Mouse (Mus musculus): ENCODE measurements around the gene Fip1l1.

The Fip1l1 gene

DNA sequence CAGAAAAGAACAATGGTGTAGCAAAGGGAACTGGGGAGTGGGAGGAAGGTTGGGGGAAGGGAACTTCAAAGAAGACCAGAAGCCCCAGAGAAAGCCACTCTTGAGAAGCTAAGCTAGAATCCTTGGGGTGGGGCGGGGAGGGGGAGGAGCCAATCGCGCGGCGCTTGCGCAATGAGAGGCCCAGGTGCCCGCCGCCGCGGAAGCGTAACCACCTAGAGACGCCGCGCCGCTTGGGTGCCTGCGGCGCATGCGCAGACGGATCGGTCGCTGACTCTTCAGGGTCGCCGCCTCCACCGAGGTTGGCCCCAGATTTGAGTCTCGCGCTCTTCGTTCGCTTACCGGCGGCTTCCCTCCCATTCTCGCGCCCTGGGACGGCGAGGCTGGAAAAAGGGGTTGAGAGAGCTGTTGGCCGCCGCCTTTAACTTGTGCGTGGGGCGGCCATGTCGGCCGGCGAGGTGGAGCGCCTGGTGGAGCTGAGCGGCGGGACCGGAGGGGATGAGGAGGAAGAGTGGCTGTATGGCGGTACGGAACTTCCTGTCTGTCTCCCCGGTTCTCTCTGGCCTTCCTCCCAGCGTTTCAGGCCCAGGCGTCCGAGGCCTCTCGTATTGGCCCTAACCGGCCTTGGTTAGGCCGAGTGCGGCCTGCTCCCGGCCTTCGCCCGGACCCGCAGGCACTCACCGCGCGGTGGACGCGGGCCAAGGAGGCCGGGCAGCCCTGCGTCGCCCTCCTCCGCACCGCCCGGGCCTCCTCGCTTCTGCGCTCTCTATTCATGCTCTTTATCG, at the start of gene Fip1l1:
Fip1l1 (plus strand) TSS at position 210 of the 782 bp plus-strand sequence.
- peak; percentile 85 to 86 for DNase-seq (ENCODE audit: low spot score in 2 of 2)

DNA sequence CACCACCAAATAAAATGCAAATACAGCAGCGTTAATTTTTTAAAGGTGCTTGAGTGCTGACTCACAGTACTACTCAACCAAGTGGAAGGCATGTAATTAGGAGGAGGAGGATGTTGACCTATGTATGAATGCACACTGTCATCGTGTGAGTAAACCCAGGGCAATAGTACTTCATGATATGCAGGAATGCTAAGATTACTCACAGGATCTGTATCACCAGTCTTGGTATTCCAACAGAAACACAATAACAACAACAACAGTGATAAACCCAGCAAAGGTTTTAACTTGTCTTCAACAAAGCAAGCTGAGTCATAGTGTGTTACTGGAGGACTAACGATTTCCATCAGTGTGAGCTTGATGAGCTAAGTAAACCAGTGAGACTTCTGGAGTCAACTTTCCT, 42.5 kb upstream of the Fip1l1 start:
- DNase-seq (ENCODE audit: low spot score in 2 of 2) = no peak

DNA sequence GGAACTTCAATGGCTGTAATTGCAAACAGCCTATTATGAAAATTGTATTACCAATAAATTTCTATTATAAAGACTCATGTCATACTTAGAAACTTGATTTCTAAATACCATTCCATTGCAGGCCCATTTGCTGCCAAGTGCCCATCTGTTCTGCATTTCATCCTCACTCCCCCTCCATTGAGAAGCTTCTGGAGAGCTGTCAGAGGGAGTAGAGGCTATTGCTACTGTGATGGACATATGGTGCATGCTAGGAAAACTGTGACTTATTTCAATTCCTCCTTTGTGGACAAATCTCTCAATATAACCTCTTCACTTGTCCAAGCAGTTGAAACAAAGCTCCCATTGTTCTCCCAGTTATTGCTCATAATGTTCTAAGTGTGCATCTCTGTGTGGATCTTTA, 23.6 kb upstream of the Fip1l1 start:
- no peak for DNase-seq (ENCODE audit: low spot score in 2 of 2)

DNA sequence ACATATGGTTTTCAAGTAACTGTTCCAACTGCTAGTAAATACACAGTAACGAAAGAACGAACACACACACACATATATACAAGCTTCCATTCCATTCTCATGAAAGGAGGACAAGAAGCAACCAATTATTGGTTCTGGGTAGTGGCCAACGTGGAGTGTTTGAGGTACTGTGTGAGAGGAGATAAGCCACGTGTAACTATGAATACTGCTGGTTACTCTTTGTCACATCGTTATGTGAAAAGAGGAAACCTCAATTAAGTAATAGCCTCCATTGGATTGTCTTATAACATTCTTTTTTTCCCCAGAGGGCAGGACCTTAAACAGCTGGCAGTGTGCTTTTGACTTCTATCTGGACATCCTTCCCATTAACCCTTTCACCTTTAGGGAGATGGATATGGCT, 8.2 kb upstream of the Fip1l1 start:
- no peak for DNase-seq (ENCODE audit: low spot score in 2 of 2)

- DNase-seq (ENCODE audit: low spot score in 2 of 2) = peak in 1 of 2 experiments; percentile 5
Measured at GRCm38 (mm10) chr5:74530785-74531184, 4.5 kb upstream of the Fip1l1 start.

DNA sequence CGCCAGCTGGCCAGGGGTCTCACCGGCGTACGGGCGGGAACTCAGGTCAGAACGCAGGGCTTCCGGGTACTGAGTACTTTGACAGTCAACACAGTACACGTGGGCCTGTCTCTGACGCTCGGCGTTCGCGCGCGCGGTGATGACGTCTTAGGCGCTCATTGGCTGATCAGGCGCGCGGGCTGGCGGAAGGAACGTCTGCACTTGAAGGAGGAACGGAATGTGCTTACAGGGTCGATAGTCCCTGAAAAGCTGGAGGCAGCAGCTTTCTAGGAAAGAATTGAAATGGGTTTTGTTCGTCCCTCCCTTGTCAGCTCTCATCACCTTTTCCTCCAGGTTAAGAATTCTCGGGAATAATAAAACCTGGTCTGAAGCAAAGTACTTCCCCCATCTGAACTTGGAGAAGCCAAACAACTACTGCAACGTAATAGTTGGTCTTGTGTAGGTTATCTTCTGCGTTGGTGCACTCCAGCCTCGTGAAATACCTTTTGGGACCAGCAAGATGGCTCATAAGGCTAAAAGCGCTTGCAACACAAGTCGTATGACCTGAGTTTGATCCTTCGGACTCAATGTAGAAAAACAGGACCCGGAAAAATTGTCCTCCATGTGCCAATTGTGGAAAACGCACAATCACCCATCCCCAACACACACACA, 3.5 kb upstream of the Fip1l1 start, which contains the start of gene Scfd2:
Scfd2 (minus strand) TSS at position 130 of the 651 bp plus-strand sequence.
- DNase-seq (ENCODE audit: low spot score in 2 of 2) = peak; percentile 94 to 95

DNA sequence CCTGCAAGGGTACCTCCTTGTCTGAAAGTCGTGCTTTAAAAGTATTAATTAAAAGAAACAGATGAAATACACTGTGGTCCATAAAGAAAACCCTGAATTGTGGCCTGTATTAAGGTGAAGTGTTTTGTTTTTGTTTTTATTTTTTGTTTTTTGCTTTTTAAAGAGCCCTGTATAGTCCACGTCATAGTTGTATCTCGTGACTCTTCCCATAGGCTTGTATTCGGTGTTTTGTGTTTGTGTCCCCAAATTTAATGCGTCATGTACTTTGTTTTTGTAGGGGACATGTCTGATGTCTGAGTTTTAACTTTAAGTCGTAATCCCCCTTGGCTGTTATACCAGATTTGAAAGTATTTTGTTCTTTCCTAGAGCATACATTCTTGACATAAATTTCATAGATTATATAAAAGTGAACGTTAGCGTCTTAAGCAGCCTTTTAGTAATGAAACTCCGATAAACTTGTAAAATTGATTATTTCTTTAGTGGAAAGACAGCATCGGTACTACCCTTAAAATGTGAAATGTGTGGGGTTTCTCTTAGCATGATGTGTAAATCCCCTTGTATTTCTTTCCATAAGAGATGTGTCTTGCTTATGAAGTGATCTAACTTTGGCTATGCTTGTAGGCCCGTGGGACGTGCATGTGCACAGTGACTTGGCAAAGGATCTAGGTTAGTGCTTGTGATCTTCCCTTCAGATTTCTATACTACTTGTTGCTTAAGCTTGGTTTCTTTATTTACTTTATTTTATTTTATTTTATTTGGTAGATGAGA, 1.1 kb downstream of the Fip1l1 start:
- DNase-seq (ENCODE audit: low spot score in 2 of 2) = no peak

DNA sequence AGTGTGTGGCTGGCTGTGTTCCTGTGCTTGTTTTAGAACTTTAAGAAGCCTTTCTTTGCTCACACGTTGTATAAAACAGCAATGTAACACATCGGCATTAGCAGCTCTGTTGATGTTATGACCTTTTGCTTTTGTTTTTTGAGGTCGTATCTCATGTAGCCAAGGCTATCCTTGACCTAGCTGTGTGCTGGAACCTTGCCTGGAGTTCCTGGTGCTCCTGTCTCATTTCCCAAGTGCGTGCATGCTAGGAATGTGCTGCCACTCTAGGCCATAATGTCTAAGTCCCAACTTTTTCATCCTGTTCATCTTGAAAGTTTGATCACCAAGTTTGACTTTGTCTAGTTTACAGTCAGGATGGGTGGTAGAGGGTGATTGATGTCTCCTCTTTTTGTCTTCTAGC, 10.4 kb downstream of the Fip1l1 start:
- DNase-seq (ENCODE audit: low spot score in 2 of 2) = no peak

GRCm38 (mm10) chr5:74549566-74549965, 14.3 kb downstream of the Fip1l1 start:
- no peak for DNase-seq (ENCODE audit: low spot score in 2 of 2)

DNA sequence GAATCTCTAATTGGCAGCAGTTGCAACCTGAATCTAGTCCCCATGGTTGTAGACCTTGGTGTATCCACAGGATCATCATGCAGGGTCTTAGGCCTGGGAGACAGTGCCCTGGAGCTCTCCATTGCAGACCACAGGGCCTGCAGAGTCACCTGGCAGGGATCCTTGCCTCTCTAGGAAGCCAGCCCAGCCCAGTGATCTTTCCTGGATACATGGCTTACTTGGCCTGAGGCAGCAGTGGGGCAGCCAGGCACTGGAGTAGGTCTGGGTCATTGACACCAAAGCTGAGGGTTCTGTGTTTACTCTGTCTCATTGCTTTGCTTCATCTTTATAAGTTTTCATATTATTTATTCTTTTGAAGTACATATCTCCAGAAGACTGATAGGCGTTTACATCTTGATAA, 25.9 kb downstream of the Fip1l1 start:
- no peak for DNase-seq (ENCODE audit: low spot score in 2 of 2)

DNA sequence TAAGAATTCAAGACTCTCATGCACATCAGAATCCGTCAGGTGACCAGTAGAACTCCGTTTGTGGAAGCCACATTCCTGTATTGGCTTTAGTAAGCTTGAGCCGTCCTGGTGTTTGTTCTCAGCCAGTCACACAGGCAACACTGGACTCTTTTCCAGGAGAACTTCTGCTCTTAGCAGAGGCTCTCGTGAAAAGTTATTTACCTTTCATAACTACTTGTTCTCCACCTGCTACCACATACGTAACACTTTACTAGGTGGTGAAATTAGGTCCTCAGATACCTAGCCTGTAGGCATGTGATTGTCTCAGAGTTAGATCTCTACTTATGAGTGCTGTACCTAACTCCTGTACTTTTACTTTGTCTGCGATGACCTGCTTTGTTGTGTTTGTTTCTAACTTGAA, 36.5 kb downstream of the Fip1l1 start:
- DNase-seq (ENCODE audit: low spot score in 2 of 2) = no peak

- no peak for DNase-seq (ENCODE audit: low spot score in 2 of 2)
Measured at GRCm38 (mm10) chr5:74589133-74589532, 53.9 kb downstream of the Fip1l1 start.

DNA sequence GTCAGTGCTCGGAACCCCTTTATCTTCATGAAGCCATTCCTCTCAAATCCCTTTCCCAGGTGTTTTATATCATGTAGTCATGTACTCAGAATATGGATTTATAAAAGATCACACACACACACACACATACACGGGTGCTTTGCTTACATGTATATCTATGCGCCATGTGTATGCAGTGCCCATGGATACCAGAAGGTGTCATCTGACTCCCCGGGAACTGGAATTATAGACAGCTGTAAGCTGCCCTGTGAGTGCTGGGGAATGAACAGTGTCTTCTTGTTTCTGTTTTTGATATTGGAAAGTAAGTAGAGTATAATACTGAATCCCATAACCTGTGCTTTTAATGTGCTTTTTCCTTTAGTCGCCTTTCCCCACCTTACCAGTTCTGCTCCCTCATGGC, 56.2 kb downstream of the Fip1l1 start:
- DNase-seq (ENCODE audit: low spot score in 2 of 2) = no peak

- no peak for DNase-seq (ENCODE audit: low spot score in 2 of 2)
Measured at GRCm38 (mm10) chr5:74593147-74593546, 57.9 kb downstream of the Fip1l1 start.

DNA sequence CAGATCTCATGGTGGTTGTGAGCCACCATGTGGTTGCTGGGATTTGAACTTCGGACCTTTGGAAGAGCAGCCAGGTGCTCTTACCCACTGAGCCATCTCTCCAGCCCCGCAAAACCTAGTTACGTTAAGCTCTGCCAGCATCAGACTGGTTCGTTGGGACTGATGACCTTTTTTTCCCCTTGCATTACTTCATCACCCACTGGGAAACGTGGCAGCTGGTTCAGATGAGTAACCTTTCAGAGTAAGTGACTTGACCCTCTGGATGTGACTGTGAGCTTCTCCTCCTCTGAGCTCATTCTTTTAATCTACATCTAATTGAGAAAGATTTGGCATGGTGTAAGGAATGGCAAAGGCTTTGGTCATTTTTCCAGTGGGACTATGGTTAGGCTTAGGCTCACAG, 64.8 kb downstream of the Fip1l1 start:
- DNase-seq (ENCODE audit: low spot score in 2 of 2) = no peak

GRCm38 (mm10) chr5:74601171-74601570, 65.9 kb downstream of the Fip1l1 start:
- no peak for DNase-seq (ENCODE audit: low spot score in 2 of 2)

DNA sequence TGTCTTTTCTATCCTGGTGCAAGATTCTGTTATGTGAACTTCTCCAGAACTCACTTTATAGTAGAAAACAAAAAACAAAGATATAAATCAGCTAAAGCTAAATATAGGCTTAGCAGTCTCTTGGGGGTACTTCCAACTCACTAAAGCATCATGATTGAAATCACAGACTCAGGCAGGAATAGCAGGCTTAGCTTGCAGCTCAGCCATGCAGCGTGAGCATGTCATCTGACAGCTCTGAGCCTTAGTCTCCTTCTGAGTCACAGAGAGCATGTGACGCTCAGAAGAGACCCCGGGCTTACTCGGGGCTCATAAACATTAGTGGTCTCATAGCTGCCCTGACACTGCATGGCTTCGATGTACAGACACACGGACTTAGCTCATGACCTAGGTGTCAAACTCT, 66.7 kb downstream of the Fip1l1 start:
- DNase-seq (ENCODE audit: low spot score in 2 of 2) = no peak

GRCm38 (mm10) chr5:74602371-74602770, 67.1 kb downstream of the Fip1l1 start:
- DNase-seq (ENCODE audit: low spot score in 2 of 2) = no peak

- DNase-seq (ENCODE audit: low spot score in 2 of 2) = no peak
Measured at GRCm38 (mm10) chr5:74603306-74603705, 68.1 kb downstream of the Fip1l1 start.

DNA sequence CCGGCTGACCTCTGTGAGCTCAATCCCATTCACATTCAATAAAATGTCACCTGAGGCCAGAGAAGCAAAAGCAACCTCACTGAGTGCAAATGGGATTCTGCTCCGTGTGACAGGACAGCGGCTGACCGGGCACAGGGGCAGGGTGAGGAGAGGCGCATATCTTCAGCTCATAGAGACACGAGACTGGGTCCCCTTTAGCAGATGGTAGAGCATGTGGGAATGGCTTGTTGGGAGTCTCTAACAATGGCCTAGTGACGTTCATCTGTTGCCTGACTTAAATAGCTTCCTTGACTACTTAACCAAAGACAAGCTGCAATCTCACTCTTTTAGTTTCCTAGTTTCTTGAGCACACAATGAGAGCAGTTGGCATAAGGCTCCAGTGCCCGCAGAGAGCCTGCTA, 71.0 kb downstream of the Fip1l1 start:
- no peak for DNase-seq (ENCODE audit: low spot score in 2 of 2)

DNA sequence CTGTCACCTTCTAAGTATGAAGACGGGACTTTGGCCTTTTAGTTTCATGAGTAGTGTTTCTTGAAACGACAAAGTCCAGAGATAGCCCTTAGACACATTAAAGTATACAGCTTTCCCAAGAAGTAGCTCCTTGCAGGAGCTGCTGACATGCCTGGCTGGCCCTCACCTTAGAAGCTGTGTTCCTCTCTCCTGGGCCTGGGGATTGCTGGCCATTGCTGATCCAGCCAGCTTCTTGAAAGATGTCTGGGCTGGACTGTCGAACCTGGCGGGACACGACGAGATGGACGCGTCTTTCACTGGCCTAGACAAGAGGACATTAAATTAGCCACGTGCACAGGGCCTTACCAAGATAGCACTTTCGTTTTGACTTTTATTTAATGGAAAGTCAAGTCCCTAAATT, 75.3 kb downstream of the Fip1l1 start:
- DNase-seq (ENCODE audit: low spot score in 2 of 2) = no peak

- DNase-seq (ENCODE audit: low spot score in 2 of 2) = no peak
Measured at GRCm38 (mm10) chr5:74612713-74613112, 77.5 kb downstream of the Fip1l1 start.

All from urinary bladder, adult 18-20 months (tissue).